Mouse (Mus musculus): ENCODE results near the gene Pum3. TPM values are rescaled to one million over a fixed set of nuclear protein-coding genes. Genes with fewer than 3 reads are reported as not detected.

The Pum3 gene
- total and polyA plus RNA-seq, 2 experiments = 13.2 to 14.3 TPM

DNA sequence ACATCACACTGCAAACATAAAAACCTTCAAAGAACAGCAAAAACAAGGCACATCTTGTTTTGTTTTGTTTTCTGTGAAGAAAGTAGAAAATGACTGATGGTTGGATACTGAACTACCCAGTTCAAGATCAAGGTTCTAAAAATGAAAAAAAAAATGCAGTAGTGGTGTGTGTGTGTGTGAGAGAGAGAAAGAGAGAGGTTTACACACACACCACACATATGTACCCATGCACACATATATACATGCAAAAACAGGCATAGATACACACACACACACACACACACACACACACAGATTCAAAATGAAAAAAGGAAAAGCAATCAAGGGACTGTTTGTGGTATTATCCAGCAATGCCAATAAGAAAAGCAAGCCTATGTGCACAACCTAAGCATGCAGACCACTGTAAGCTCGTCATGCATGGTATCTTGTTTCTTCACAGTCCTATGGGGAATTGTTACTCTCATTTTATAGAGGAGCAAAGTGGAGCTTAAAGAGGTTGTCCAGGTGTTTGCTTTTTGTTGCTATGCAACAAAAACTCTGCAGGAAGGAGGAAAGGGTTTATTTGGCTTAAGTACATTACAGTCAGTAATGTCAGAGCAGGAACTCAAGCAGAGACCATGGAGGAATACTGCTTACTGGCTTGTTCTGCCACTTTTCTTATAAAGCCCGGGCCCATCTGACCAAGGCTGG is 49.8 kb downstream of the Pum3 start:
- H3K27ac ChIP-seq (replicated peaks; ENCODE audit: insufficient read depth, low read depth, low read length) = no peak overlapping the region
- TF ChIP-seq POLR2A (IDR thresholded peaks at IDR 0.05; ENCODE audit: extremely low read depth, insufficient read depth, low read length) (no peak), CTCF (IDR thresholded peaks at IDR 0.05; ENCODE audit: low read depth, low read length) (no peak)
- H3K27me3 ChIP-seq (ENCODE audit: control insufficient read depth, insufficient read depth, low read length) = no peaks in the 10 kb centered on the region
- no peaks in the 10 kb centered on the region for H3K79me2 ChIP-seq (ENCODE audit: control insufficient read depth, insufficient read depth, low read length)
- no peak for DNase-seq (ENCODE audit: extremely low read depth, low read depth, low spot score)
- H3K4me3 ChIP-seq (ENCODE audit: insufficient read depth, low read depth, low read length) = no peak overlapping the region
- no peaks in the 10 kb centered on the region for H3K4me1 ChIP-seq (ENCODE audit: control insufficient read depth, insufficient read depth, low read length)
- 91% methylated on average over 2 of the region's 2 CpGs for WGBS
- H3K36me3 ChIP-seq (ENCODE audit: control insufficient read depth, insufficient read depth, low read length) = no peaks in the 10 kb centered on the region
- H3K9ac ChIP-seq (ENCODE audit: low read depth, low read length) = no peak overlapping the region

GRCm38 (mm10) chr19:27370784-27371183 is 58.8 kb downstream of the Pum3 start:
- DNase-seq (ENCODE audit: extremely low read depth, low read depth, low spot score) = no peak

GRCm38 (mm10) chr19:27370174-27370573 is 59.5 kb downstream of the Pum3 start:
- no peak for DNase-seq (ENCODE audit: extremely low read depth, low read depth, low spot score)
- Histone ChIP-seq H3K79me2 (ENCODE audit: control insufficient read depth, insufficient read depth, low read length) (no peaks in the 10 kb centered on the region), H3K27ac (replicated peaks; ENCODE audit: insufficient read depth, low read depth, low read length) (no peak overlapping the region), H3K4me1 (ENCODE audit: control insufficient read depth, insufficient read depth, low read length) (no peaks in the 10 kb centered on the region), H3K36me3 (ENCODE audit: control insufficient read depth, insufficient read depth, low read length) (no peaks in the 10 kb centered on the region), H3K9ac (ENCODE audit: low read depth, low read length) (no peak overlapping the region), H3K27me3 (ENCODE audit: control insufficient read depth, insufficient read depth, low read length) (no peaks in the 10 kb centered on the region), H3K4me3 (ENCODE audit: insufficient read depth, low read depth, low read length) (no peak overlapping the region)
- 83% methylated on average over 2 of the region's 2 CpGs for WGBS
- no peak for TF ChIP-seq CTCF (IDR thresholded peaks at IDR 0.05; ENCODE audit: low read depth, low read length)

More at GRCm38 (mm10) chr19:27370784-27371183, 58.8 kb downstream of the Pum3 start:
- H3K4me1 ChIP-seq (ENCODE audit: control insufficient read depth, insufficient read depth, low read length) = no peaks in the 10 kb centered on the region
- no peak overlapping the region for H3K4me3 ChIP-seq (ENCODE audit: insufficient read depth, low read depth, low read length)
- 82% methylated on average over 2 of the region's 2 CpGs for WGBS
- TF ChIP-seq POLR2A (IDR thresholded peaks at IDR 0.05; ENCODE audit: extremely low read depth, insufficient read depth, low read length) (no peak), CTCF (IDR thresholded peaks at IDR 0.05; ENCODE audit: low read depth, low read length) (no peak)
- no peak overlapping the region for H3K27ac ChIP-seq (replicated peaks; ENCODE audit: insufficient read depth, low read depth, low read length)
- H3K36me3 ChIP-seq (ENCODE audit: control insufficient read depth, insufficient read depth, low read length) = no peaks in the 10 kb centered on the region
- no peak overlapping the region for H3K9ac ChIP-seq (ENCODE audit: low read depth, low read length)
- H3K79me2 ChIP-seq (ENCODE audit: control insufficient read depth, insufficient read depth, low read length) = no peaks in the 10 kb centered on the region
- H3K27me3 ChIP-seq (ENCODE audit: control insufficient read depth, insufficient read depth, low read length) = no peaks in the 10 kb centered on the region

DNA sequence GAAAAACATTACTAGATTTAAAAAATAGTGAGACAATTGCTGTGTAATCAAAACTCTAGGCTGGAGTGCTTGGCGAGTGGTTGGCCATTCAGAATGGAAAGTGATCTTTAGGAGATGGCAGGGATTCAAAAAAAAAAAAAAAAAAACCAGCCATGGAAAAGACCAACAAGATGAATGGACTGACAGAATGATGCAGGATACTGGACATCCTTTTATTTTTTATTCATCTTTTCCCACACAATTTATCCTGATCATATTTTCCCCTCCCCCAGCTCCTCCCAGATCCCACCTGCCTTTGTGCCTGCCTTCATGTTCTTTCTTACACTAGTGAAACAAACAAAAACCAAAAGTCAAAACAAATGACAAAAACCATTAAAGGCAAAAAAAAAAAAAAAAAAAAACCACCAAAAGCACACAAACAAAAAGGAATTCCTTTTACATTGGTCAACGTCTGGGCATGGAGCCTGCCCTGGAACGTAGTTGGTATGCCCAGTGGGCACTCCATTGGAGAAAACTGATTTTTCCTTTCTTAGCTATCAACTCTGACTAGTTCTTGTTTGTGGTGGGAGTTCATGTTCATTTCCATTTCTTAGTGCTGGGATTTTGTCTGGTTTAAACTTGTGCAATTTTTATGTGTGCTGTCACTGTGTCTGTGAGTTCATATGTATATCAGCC is 60.0 kb downstream of the Pum3 start:
- H3K27me3 ChIP-seq (ENCODE audit: control insufficient read depth, insufficient read depth, low read length) = no peaks in the 10 kb centered on the region
- DNase-seq (ENCODE audit: extremely low read depth, low read depth, low spot score) = no peak
- H3K4me3 ChIP-seq (ENCODE audit: insufficient read depth, low read depth, low read length) = no peak overlapping the region
- H3K79me2 ChIP-seq (ENCODE audit: control insufficient read depth, insufficient read depth, low read length) = no peaks in the 10 kb centered on the region
- no peak overlapping the region for H3K27ac ChIP-seq (replicated peaks; ENCODE audit: insufficient read depth, low read depth, low read length)
- H3K36me3 ChIP-seq (ENCODE audit: control insufficient read depth, insufficient read depth, low read length) = no peaks in the 10 kb centered on the region
- 82% methylated on average over 3 of the region's 3 CpGs for WGBS
- H3K4me1 ChIP-seq (ENCODE audit: control insufficient read depth, insufficient read depth, low read length) = peaks cover under 1% of the 10 kb centered on the region; the same call in 1 of the 2 replicates
- no peak overlapping the region for H3K9ac ChIP-seq (ENCODE audit: low read depth, low read length)
- TF ChIP-seq POLR2A (IDR thresholded peaks at IDR 0.05; ENCODE audit: extremely low read depth, insufficient read depth, low read length) (no peak), CTCF (IDR thresholded peaks at IDR 0.05; ENCODE audit: low read depth, low read length) (no peak)

DNA sequence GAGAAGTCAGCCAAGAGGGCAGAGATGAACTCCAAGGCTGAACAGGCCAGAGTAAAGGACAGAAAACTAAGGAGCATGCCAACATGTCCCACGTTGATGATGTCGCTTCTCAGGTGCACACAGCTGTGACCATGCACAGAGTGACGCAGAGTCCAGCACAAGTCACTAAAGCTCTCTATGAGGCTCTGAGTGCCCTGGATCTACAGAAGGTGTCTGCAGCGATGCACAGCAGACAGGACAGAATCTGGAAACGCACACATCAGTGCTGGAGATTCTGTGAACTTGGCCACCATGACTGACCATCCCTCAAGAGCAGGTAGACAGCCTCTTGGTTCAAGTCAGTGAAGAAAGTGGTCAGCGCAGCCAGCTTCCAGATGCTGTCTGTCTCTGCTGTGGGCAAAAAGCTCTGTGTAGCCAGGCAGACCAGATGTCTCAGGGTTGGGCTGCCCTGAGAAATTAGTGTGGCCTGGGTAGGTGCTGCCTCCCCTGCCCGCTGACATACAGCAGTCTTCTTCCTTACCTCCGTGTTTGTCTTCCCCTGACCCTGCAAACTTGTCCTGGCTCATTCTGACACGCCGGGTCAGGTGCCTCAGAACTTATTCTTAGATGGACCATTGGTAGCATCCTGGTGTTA is 63.4 kb downstream of the Pum3 start:
- Histone ChIP-seq H3K9ac (ENCODE audit: low read depth, low read length) (no peak overlapping the region), H3K27me3 (ENCODE audit: control insufficient read depth, insufficient read depth, low read length) (no peaks in the 10 kb centered on the region), H3K36me3 (ENCODE audit: control insufficient read depth, insufficient read depth, low read length) (no peaks in the 10 kb centered on the region), H3K79me2 (ENCODE audit: control insufficient read depth, insufficient read depth, low read length) (no peaks in the 10 kb centered on the region), H3K27ac (replicated peaks; ENCODE audit: insufficient read depth, low read depth, low read length) (no peak overlapping the region), H3K4me1 (ENCODE audit: control insufficient read depth, insufficient read depth, low read length) (peaks cover 3% of the 10 kb centered on the region), H3K4me3 (ENCODE audit: insufficient read depth, low read depth, low read length) (no peak overlapping the region)
- 92% methylated on average over 10 of the region's 10 CpGs for WGBS
- TF ChIP-seq CTCF (IDR thresholded peaks at IDR 0.05; ENCODE audit: low read depth, low read length) (no peak), POLR2A (IDR thresholded peaks at IDR 0.05; ENCODE audit: extremely low read depth, insufficient read depth, low read length) (no peak)
- no peak for DNase-seq (ENCODE audit: extremely low read depth, low read depth, low spot score)

Data from liver, adult 2 months (tissue).